Comparison of ENCODE assay signal across 7 mouse cellular contexts in genomic region chr15:100495102-100495501, GRCm38 (mm10). TPM values are rescaled to one million over a fixed set of nuclear protein-coding genes. Genes with fewer than 3 reads are reported as not detected.
DNase-seq lines count a peak whose midpoint lies in the region; ATAC-seq lines count a peak whose summit lies in the region.

TSS of gene Csrnp2 (minus strand) at chr15:100495488.

- H3K4me1 ChIP-seq in intestine, embryonic 16.5 days (ENCODE audit: control insufficient read depth, insufficient read depth, low read length) = peaks cover 21% of the 10 kb centered on the region
- peaks cover 27% of the 10 kb centered on the region for H3K4me1 ChIP-seq in midbrain, embryonic 11.5 days (ENCODE audit: control insufficient read depth, insufficient read depth, low read length)

- WGBS in intestine, embryonic 16.5 days = 0% methylated on average over 34 of the region's 40 CpGs
- under 1% methylated on average over 40 of the region's 40 CpGs for WGBS in midbrain, embryonic 11.5 days

- peak within 1 kb of the TSS; percentile 63 for H3K4me3 ChIP-seq in intestine, embryonic 16.5 days (ENCODE audit: low read length)
- peak within 1 kb of the TSS; percentile 83 for H3K4me3 ChIP-seq in midbrain, embryonic 11.5 days (ENCODE audit: low read depth, low read length)

- peak within 1 kb of the TSS; percentile 87 for H3K27ac ChIP-seq in intestine, embryonic 16.5 days (ENCODE audit: low read length)
- H3K27ac ChIP-seq in midbrain, embryonic 11.5 days (ENCODE audit: low read depth, low read length) = peak within 1 kb of the TSS; percentile 91

- H3K36me3 ChIP-seq in intestine, embryonic 16.5 days (ENCODE audit: control insufficient read depth, insufficient read depth, low read length) = no peaks in the 10 kb centered on the region
- no peaks in the 10 kb centered on the region for H3K36me3 ChIP-seq in midbrain, embryonic 11.5 days (ENCODE audit: control insufficient read depth, insufficient read depth, low read length)

- peak; percentile 96 for ATAC-seq in intestine, embryonic 16.5 days
- ATAC-seq in midbrain, embryonic 11.5 days (ENCODE audit: low FRiP score) = peak; percentile 99

- H3K9me3 ChIP-seq in intestine, embryonic 16.5 days (ENCODE audit: control insufficient read depth, low read length) = no peaks in the 10 kb centered on the region
- H3K9me3 ChIP-seq in midbrain, embryonic 11.5 days (ENCODE audit: control insufficient read depth, low read length) = no peaks in the 10 kb centered on the region

- intact Hi-C loops in gastrocnemius, postnatal 36 days (cut with DNase I) = no loop called here
- intact Hi-C loops in left cerebral cortex, postnatal 36 days (cut with DNase I) = no loop called here

- H3K9ac ChIP-seq in intestine, embryonic 16.5 days (ENCODE audit: low read depth, low read length) = peak within 1 kb of the TSS; percentile 94
- peak within 1 kb of the TSS; percentile 95 for H3K9ac ChIP-seq in midbrain, embryonic 11.5 days (ENCODE audit: low read length)

- peak within 1 kb of the TSS; percentile 89 for H3K4me2 ChIP-seq in intestine, embryonic 16.5 days (ENCODE audit: low read depth, low read length)
- H3K4me2 ChIP-seq in midbrain, embryonic 11.5 days = peak within 1 kb of the TSS; percentile 87

- no peaks in the 10 kb centered on the region for H3K27me3 ChIP-seq in intestine, embryonic 16.5 days (replicated peaks; ENCODE audit: control insufficient read depth, insufficient read depth, low read length)
- no peaks in the 10 kb centered on the region for H3K27me3 ChIP-seq in midbrain, embryonic 11.5 days (ENCODE audit: control insufficient read depth, insufficient read depth, low read length)

- peak; percentile 95 to 97 for DNase-seq in adrenal gland, adult 18-20 months (ENCODE audit: low spot score in 2 of 2)
- DNase-seq in embryo, embryonic 11 days = peak; percentile 97
- DNase-seq in gastrocnemius, postnatal 36 days = peak; percentile 81 to 89
- DNase-seq in left cerebral cortex, postnatal 36 days (ENCODE audit: low spot score in 2 of 2) = peak; percentile 92 to 94
- DNase-seq in midbrain, embryonic 11.5 days (ENCODE audit: low spot score, missing footprints) = peak; percentile 99
- DNase-seq in skeletal muscle tissue, adult 2 months (ENCODE audit: low read depth, low spot score) = peak; percentile 88

RNA-seq across cellular contexts. Expression of gene Csrnp2, which starts in this region (rescaled TPM):
- 1 to 10 TPM; 5.3 to 5.5 TPM for total RNA-seq in adrenal gland, adult 18-20 months (2021)
- 1 to 10 TPM; 2.3 to 2.5 TPM for total RNA-seq in gastrocnemius, postnatal 36 days (2021)
- polyA plus RNA-seq in intestine, embryonic 16.5 days (2015; fragmentation: Nextera tagmentation; extraction: Ambion mirVana) = 5.8 and 5.9 TPM in 2 replicates
- total RNA-seq in left cerebral cortex, postnatal 36 days (2021) = 10 to 100 TPM; 33.8 to 38.0 TPM
- polyA plus RNA-seq in midbrain, embryonic 11.5 days (2014; fragmentation: Nextera tagmentation; extraction: Ambion mirVana) = 20.4 and 21.4 TPM in 2 replicates

Comparison
In these comparisons a context has a peak if more than half of its experiments do, and no peak if none do; other contexts are left out.
1. Peak in every context shown above with its lines: DNase-seq, ATAC-seq, H3K4me3 ChIP-seq and H3K27ac ChIP-seq.
2. RNA of gene Csrnp2 (total RNA-seq): 33.8 to 38.0 TPM in left cerebral cortex, postnatal 36 days; 5.3 to 5.5 TPM in adrenal gland, adult 18-20 months and 2.3 to 2.5 TPM in gastrocnemius, postnatal 36 days; every median in the first group is over 4 times any median in the second.